Mouse (Mus musculus) thymus, postnatal 4 days (tissue): ENCODE results near the gene Ddx20.

Source experiments
- DNase-seq: peaks from one replicate; pipeline ENCODE4 v3.0.0; 2021

Ddx20 gene

DNA sequence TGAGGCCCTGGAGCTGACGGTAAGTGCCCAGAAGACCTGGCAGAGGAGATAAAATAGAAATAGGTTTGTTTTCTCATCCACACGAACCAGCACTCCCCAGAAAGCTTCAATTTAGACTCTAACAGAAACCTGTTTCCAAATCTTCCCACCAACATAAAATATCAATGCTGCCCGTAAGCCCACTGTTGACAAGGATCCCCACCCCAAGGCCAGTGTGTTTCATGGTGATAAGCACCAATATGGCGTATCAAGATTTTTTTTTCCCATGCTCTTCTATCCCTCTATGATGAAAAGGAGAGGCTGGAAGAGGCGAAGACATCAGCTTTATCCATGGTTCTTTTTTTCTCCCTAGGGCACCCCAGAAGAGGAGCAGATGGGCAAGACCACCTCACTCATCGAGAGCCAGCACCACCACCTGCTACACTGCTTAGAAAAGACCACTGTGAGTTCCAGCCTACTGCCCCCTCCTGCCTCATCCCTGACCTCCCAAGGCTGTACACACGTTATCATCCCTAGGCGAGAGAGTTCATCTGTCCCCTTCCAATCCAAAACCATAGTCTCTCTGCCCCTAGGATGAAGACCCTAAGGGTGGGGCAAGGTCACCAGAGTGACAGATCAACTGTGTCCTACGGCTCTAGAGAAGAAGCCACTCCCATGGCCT, 22.1 kb downstream of the Ddx20 start:
- no peak for DNase-seq

- DNase-seq: no peak
Observed at GRCm38 (mm10) chr3:105663043-105663442, 24.3 kb downstream of the Ddx20 start.

DNA sequence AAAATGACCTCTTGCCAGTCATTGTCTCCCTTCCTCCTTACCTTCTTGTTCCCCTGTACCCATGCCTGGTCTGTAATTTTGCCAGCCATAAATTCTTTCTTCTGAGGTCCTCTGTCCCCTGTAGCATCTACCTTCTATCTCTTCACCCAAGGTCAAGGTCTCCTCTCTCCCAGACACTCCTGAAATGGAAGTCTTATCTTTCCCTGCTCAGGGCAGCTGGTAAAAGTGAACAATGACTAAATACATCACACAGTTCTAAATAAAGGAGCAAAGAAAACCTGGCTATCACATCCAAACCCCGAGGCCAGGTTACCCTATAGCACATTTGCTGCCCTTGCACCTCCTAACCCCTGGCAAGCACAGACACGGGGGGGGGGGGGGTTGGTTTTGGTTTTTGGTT, 26.8 kb downstream of the Ddx20 start:
- DNase-seq: no peak

- DNase-seq: no peak
Observed at GRCm38 (mm10) chr3:105655031-105655585, 32.3 kb downstream of the Ddx20 start.

- no peak for DNase-seq
Observed at GRCm38 (mm10) chr3:105653544-105654380, 33.6 kb downstream of the Ddx20 start.

- DNase-seq: no peak
Observed at GRCm38 (mm10) chr3:105648889-105649567, 38.3 kb downstream of the Ddx20 start.

DNA sequence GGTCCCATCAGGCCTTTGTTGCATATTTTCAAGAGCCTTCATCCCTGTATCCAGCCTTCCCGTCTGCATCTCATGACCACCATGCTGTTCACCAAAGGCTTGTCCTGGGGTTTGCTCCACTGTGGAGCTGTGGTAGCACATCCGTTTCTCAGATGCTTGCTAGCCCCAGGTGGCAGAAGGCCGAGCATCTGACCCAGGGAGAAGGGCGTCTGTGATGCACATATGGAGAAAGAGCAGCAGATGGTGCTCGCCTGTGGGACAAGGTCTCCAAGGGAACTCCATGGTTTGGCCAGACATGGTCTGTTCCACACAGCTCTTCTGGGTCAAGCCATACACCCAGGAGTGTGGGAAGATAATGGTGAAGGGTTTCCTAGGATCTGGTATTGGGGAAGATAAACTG, 43.8 kb downstream of the Ddx20 start:
- DNase-seq: no peak

GRCm38 (mm10) chr3:105642186-105642585, 45.2 kb downstream of the Ddx20 start:
- no peak for DNase-seq

DNA sequence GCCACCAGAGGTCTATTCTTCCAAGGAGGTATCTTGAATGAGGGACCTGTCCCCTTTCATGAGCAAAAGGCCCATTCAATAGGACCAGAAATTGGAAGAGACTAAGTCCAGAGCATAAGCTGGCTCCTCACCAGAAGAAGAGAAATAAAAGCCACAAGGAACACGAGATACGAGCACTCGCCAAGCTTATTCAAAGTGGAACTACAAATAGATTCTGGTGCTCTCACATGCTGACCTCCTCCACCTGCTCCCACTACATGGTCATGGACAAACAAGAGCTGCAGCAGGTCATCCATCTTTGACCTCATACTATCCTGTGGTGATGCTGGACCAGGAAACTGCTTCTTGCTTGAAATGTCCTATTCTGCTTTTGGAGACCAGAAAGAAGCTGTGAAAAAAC, 54.4 kb downstream of the Ddx20 start:
- no peak for DNase-seq

DNA sequence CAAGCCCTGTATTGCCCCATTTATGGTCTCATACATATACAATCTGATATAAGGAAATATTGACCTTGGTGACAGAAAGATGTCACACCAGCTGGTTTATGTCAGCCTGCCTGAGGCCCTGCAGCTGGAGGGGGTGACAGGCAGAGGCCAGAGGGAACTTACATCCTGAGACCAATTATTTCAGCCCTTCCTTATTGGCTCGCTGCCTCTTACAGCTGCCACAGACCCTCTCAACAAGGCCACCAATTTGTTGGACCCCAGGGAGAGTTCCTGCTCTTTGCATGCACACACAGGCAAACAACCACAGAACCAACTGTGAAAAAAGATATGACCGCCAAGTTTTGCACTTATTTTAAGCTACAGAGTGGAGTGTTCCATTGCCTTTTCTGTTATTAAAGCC, 55.1 kb downstream of the Ddx20 start:
- DNase-seq: no peak
